In genomic region chr9:84304398-84304797, GRCm38 (mm10) we compare ENCODE assay signal across 15 mouse cellular contexts.
DNase-seq lines count a peak whose midpoint lies in the region; ATAC-seq and TF ChIP-seq lines count a peak whose summit lies in the region.
"Had no signal": no experiment of that assay in that cellular context is flagged by ENCODE, and none has a peak within 500 bp of the region (broad histone marks: within the 10 kb centered on the region; RNA-seq: fewer than 3 reads in every experiment).

No protein-coding gene starts in this region.

- H3K4me3 ChIP-seq in intestine, postnatal 0 days (ENCODE audit: low read depth, low read length), result no peak overlapping the region
- no peak overlapping the region for H3K4me3 ChIP-seq in intestine, embryonic 16.5 days (ENCODE audit: low read length)
- H3K4me3 ChIP-seq in liver, postnatal 0 days (ENCODE audit: low read depth, low read length), result no peak overlapping the region
- no peak overlapping the region for H3K4me3 ChIP-seq in MEL (ENCODE audit: control insufficient read depth in 1 of 2, insufficient read depth in 1 of 2, low read depth in 2 of 2, low read length in 2 of 2)
- H3K4me3 ChIP-seq: heart, embryonic 12.5 days had no signal

- no peaks in the 10 kb centered on the region for H3K36me3 ChIP-seq in intestine, postnatal 0 days (ENCODE audit: control insufficient read depth, insufficient read depth)
- H3K36me3 ChIP-seq in intestine, embryonic 16.5 days (ENCODE audit: control insufficient read depth, insufficient read depth, low read length), result no peaks in the 10 kb centered on the region
- no peaks in the 10 kb centered on the region for H3K36me3 ChIP-seq in liver, postnatal 0 days (replicated peaks; ENCODE audit: insufficient read depth, low read length)
- no peaks in the 10 kb centered on the region for H3K36me3 ChIP-seq in MEL (ENCODE audit: control insufficient read depth in 1 of 2, insufficient read depth in 2 of 2, low read length in 2 of 2)
- H3K36me3 ChIP-seq: heart, embryonic 12.5 days had no signal

- ATAC-seq in intestine, postnatal 0 days, result no peak
- no peak for ATAC-seq in intestine, embryonic 16.5 days
- no peak for ATAC-seq in liver, postnatal 0 days
- ATAC-seq in megakaryocyte progenitor cell, adult 5-6 weeks (replicated peaks; ENCODE audit: poor library complexity), result peak; percentile 71
- ATAC-seq: forebrain, embryonic 16.5 days; inflammation-experienced regulatory T-cells, adult 6 months had no signal

- H3K4me1 ChIP-seq in intestine, postnatal 0 days (replicated peaks; ENCODE audit: control insufficient read depth, insufficient read depth, low read length), result no peaks in the 10 kb centered on the region
- H3K4me1 ChIP-seq in intestine, embryonic 16.5 days (ENCODE audit: control insufficient read depth, insufficient read depth, low read length), result no peaks in the 10 kb centered on the region
- no peaks in the 10 kb centered on the region for H3K4me1 ChIP-seq in liver, postnatal 0 days (ENCODE audit: insufficient read depth)
- no peaks in the 10 kb centered on the region for H3K4me1 ChIP-seq in MEL (ENCODE audit: control insufficient read depth in 1 of 2, insufficient read depth in 2 of 2, low read length in 2 of 2)
- H3K4me1 ChIP-seq: heart, embryonic 12.5 days had no signal

- H3K27ac ChIP-seq in intestine, postnatal 0 days (ENCODE audit: low read depth, low read length), result no peak overlapping the region
- H3K27ac ChIP-seq in intestine, embryonic 16.5 days (ENCODE audit: low read length), result no peak overlapping the region
- no peak overlapping the region for H3K27ac ChIP-seq in liver, postnatal 0 days (ENCODE audit: low read depth)
- H3K27ac ChIP-seq in MEL (ENCODE audit: control insufficient read depth, low read depth, low read length), result no peak overlapping the region

- WGBS in intestine, postnatal 0 days, result 100% methylated on average over 2 of the region's 2 CpGs
- WGBS in intestine, embryonic 16.5 days, result 91% methylated on average over 2 of the region's 2 CpGs
- 84% methylated on average over 2 of the region's 2 CpGs for WGBS in liver, postnatal 0 days (ENCODE audit: insufficient replicate concordance)

- peak; percentile 39 for TF ChIP-seq CTCF in intestine, postnatal 0 days (IDR thresholded peaks at IDR 0.05; ENCODE audit: low read depth)
- TF ChIP-seq CTCF in liver, postnatal 0 days (IDR thresholded peaks at IDR 0.05; ENCODE audit: low read depth), result peak; percentile 41; the same call in 1 of the 2 replicates
- peak; percentile 10 to 39 (median 31); a peak in 5 of 6 replicates for TF ChIP-seq CTCF in MEL (IDR thresholded peaks at IDR 0.05 in 2 of 3, conservative IDR thresholded peaks at IDR 0.05 in 1 of 3; ENCODE audit: control insufficient read depth in 1 of 3, insufficient read depth in 1 of 3, low read depth in 2 of 3, low read length in 3 of 3, poor library complexity in 1 of 3, severe bottlenecking in 1 of 3)

- no peak for TF ChIP-seq POLR2A in MEL (IDR thresholded peaks at IDR 0.05; ENCODE audit: control insufficient read depth in 1 of 2, insufficient read depth in 1 of 2, low read depth in 1 of 2, low read length in 2 of 2, poor library complexity in 1 of 2)

- H3K9me3 ChIP-seq in intestine, postnatal 0 days (ENCODE audit: control insufficient read depth), result no peaks in the 10 kb centered on the region
- no peaks in the 10 kb centered on the region for H3K9me3 ChIP-seq in intestine, embryonic 16.5 days (ENCODE audit: control insufficient read depth, low read length)
- no peaks in the 10 kb centered on the region for H3K9me3 ChIP-seq in liver, postnatal 0 days (ENCODE audit: low read length)
- no peaks in the 10 kb centered on the region for H3K9me3 ChIP-seq in MEL (replicated peaks; ENCODE audit: insufficient read depth, low read length)
- H3K9me3 ChIP-seq: heart, embryonic 12.5 days had no signal

- H3K4me2 ChIP-seq in intestine, postnatal 0 days (replicated peaks; ENCODE audit: low read depth), result no peak overlapping the region
- no peak overlapping the region for H3K4me2 ChIP-seq in intestine, embryonic 16.5 days (ENCODE audit: low read depth, low read length)
- no peak overlapping the region for H3K4me2 ChIP-seq in liver, postnatal 0 days (ENCODE audit: low read depth, low read length)
- H3K4me2 ChIP-seq: heart, embryonic 12.5 days had no signal

- no peaks in the 10 kb centered on the region for H3K79me2 ChIP-seq in MEL (ENCODE audit: control insufficient read depth, insufficient read depth, low read length, poor library complexity)

- H3K9ac ChIP-seq in intestine, postnatal 0 days (ENCODE audit: low read depth, low read length), result no peak overlapping the region
- no peak overlapping the region for H3K9ac ChIP-seq in intestine, embryonic 16.5 days (ENCODE audit: low read depth, low read length)
- no peak overlapping the region for H3K9ac ChIP-seq in liver, postnatal 0 days (replicated peaks)
- H3K9ac ChIP-seq in MEL (ENCODE audit: control insufficient read depth, low read depth, low read length, poor library complexity, severe bottlenecking), result no peak overlapping the region
- H3K9ac ChIP-seq: heart, embryonic 12.5 days had no signal

- peak; percentile 25 for TF ChIP-seq RAD21 in MEL (IDR thresholded peaks at IDR 0.05; ENCODE audit: low read depth, low read length)

- DNase-seq in liver, postnatal 0 days, result no peak
- no peak for DNase-seq in liver
- DNase-seq in MEL (ENCODE audit: low read depth, low spot score), result peak; percentile 34
- DNase-seq in cerebellum, adult 11-12 months, result no peak
- DNase-seq: adrenal gland, postnatal 14 days; gastrocnemius, postnatal 10 days; heart, postnatal 4 days; lung, adult 2 months; retina, postnatal 1 day had no signal

- no peaks in the 10 kb centered on the region for H3K27me3 ChIP-seq in intestine, postnatal 0 days (replicated peaks; ENCODE audit: control insufficient read depth, insufficient read depth, low read length)
- no peaks in the 10 kb centered on the region for H3K27me3 ChIP-seq in intestine, embryonic 16.5 days (replicated peaks; ENCODE audit: control insufficient read depth, insufficient read depth, low read length)
- no peaks in the 10 kb centered on the region for H3K27me3 ChIP-seq in liver, postnatal 0 days (ENCODE audit: insufficient read depth, low read length)
- H3K27me3 ChIP-seq in MEL (ENCODE audit: control insufficient read depth in 1 of 2, insufficient read depth in 2 of 2, low read length in 2 of 2), result no peaks in the 10 kb centered on the region
- H3K27me3 ChIP-seq: heart, embryonic 12.5 days had no signal

- TF ChIP-seq EP300 in liver, postnatal 0 days (IDR thresholded peaks at IDR 0.05; ENCODE audit: low read depth), result no peak
- TF ChIP-seq EP300 in MEL (IDR thresholded peaks at IDR 0.05; ENCODE audit: low read depth in 1 of 2, low read length in 2 of 2), result no peak

TF ChIP-seq in MEL, 35 proteins besides CTCF, POLR2A, EP300 and RAD21:
- TF ChIP-seq SIN3A (IDR thresholded peaks at IDR 0.05; ENCODE audit: low read length), result no peak
- peak; percentile 52 for TF ChIP-seq SMC3 (IDR thresholded peaks at IDR 0.05; ENCODE audit: low read depth, low read length)
- no peak for TF ChIP-seq ZC3H11A (IDR thresholded peaks at IDR 0.05; ENCODE audit: low read depth, low read length)
TF ChIP-seq in MEL: peak in this region for 1.
